Mouse (Mus musculus) lung, adult 2 months (tissue): Measurements from ENCODE around the gene Arpp19. TPM values are rescaled to one million over a fixed set of nuclear protein-coding genes. Genes with fewer than 3 reads are reported as not detected.

Experiments used
- DNase-seq: peaks from one replicate; pipeline ENCODE4 v3.0.0; 2022
- H3K4me1 ChIP-seq: fragments of 200-500 bp; 2 replicates; pipeline ENCODE4 v1.6.1; 2011; ENCODE audit warnings: low read length; ENCODE audit not compliant: control insufficient read depth, insufficient read depth
- H3K4me3 ChIP-seq: fragments of 200-500 bp; replicated peaks from 2 replicates; pipeline ENCODE3; 2011; ENCODE audit warnings: low read depth, mild to moderate bottlenecking, control low read depth, low read length; ENCODE audit errors: extremely low read depth
- CTCF ChIP-seq: fragments of 200-500 bp; IDR thresholded peaks from 2 replicates; pipeline ENCODE4 v1.5.1; 2011; ENCODE audit warnings: mild to moderate bottlenecking, low read length, control low read depth; ENCODE audit not compliant: insufficient read depth
- POLR2A ChIP-seq: fragments of 200-500 bp; IDR thresholded peaks from 2 replicates; pipeline ENCODE4 v1.6.1; 2011; ENCODE audit warnings: low read depth, mild to moderate bottlenecking, control low read depth, low read length, borderline replicate concordance; ENCODE audit errors: extremely low read depth
- WGBS: fragments of 180-500 bp; shearing (Covaris S2); methylation state at CpG from one replicate; pipeline ENCODE4 v1.1.7; 2018; 5-methylcytosine and 5-hydroxymethylcytosine counted together
- polyA plus RNA-seq: library from polyadenylated mRNA; depleted of rRNA; stranded (reverse); fragments of >200 nt; gene quantifications from 2 replicates; pipeline ENCODE4 v1.2.3, GENCODE M21; 2012

The Arpp19 gene
- polyA plus RNA-seq, 1 experiment = 16.1 TPM

GRCm38 (mm10) chr9:75034691-75035090, 2.7 kb upstream of the Arpp19 start:
- Histone ChIP-seq H3K4me3 (no peak overlapping the region), H3K4me1 (peaks cover 3% of the 10 kb centered on the region)
- TF ChIP-seq CTCF = no peak
- no peak for TF ChIP-seq POLR2A
- WGBS = 17% methylated on average over 1 of the region's 1 CpGs
- DNase-seq = no peak

GRCm38 (mm10) chr9:75035944-75036343, 1.5 kb upstream of the Arpp19 start:
- H3K4me3 ChIP-seq = no peak overlapping the region
- H3K4me1 ChIP-seq = peaks cover 3% of the 10 kb centered on the region
- DNase-seq = no peak
- 63% methylated on average over 4 of the region's 4 CpGs for WGBS
- no peak for TF ChIP-seq POLR2A
- no peak for TF ChIP-seq CTCF

- peak overlapping the region; percentile 97 for H3K4me3 ChIP-seq
- no peak for DNase-seq
- WGBS = under 1% methylated on average over 10 of the region's 10 CpGs
- TF ChIP-seq POLR2A (no peak), CTCF (no peak)
- H3K4me1 ChIP-seq = peaks cover 3% of the 10 kb centered on the region
Measured at GRCm38 (mm10) chr9:75038357-75038688, 909 bp downstream of the Arpp19 start.

- 78% methylated on average over 2 of the region's 2 CpGs for whole genome bisulfite sequencing
- no peak for DNase-seq
- no peak overlapping the region for H3K4me3 ChIP-seq
- TF ChIP-seq CTCF = no peak
- no peak for TF ChIP-seq POLR2A
- peaks cover 3% of the 10 kb centered on the region for H3K4me1 ChIP-seq
Measured at GRCm38 (mm10) chr9:75040566-75040965, 3.2 kb downstream of the Arpp19 start.

- Histone ChIP-seq H3K4me3 (no peak overlapping the region), H3K4me1 (peaks cover 3% of the 10 kb centered on the region)
- WGBS = 83% methylated on average over 2 of the region's 2 CpGs
- no peak for TF ChIP-seq CTCF
- no peak for DNase-seq
Measured at GRCm38 (mm10) chr9:75041840-75042525, 4.6 kb downstream of the Arpp19 start.

GRCm38 (mm10) chr9:75043191-75043590, 5.8 kb downstream of the Arpp19 start:
- peaks cover 7% of the 10 kb centered on the region for H3K4me1 ChIP-seq
- TF ChIP-seq POLR2A (no peak), CTCF (no peak)
- no peak for DNase-seq
- WGBS = 87% methylated on average over 2 of the region's 2 CpGs
- H3K4me3 ChIP-seq = no peak overlapping the region

- Histone ChIP-seq H3K4me3 (no peak overlapping the region), H3K4me1 (peaks cover 12% of the 10 kb centered on the region)
- TF ChIP-seq CTCF (no peak), POLR2A (no peak)
- DNase-seq = no peak
Measured at GRCm38 (mm10) chr9:75047079-75047478, 9.7 kb downstream of the Arpp19 start.

- DNase-seq = no peak
- Histone ChIP-seq H3K4me3 (no peak overlapping the region), H3K4me1 (peaks cover 12% of the 10 kb centered on the region)
- TF ChIP-seq CTCF (no peak), POLR2A (no peak)
- WGBS = 32% methylated on average over 3 of the region's 3 CpGs
Measured at GRCm38 (mm10) chr9:75049100-75049499, 11.7 kb downstream of the Arpp19 start.

- peak; percentile 42 for DNase-seq
- WGBS = 13% methylated on average over 3 of the region's 3 CpGs
- peaks cover 12% of the 10 kb centered on the region for H3K4me1 ChIP-seq
- no peak for TF ChIP-seq POLR2A
- TF ChIP-seq CTCF = peak; percentile 68
- H3K4me3 ChIP-seq = no peak overlapping the region
Measured at GRCm38 (mm10) chr9:75050003-75050402, 12.6 kb downstream of the Arpp19 start.

- TF ChIP-seq POLR2A = no peak
- no peak for TF ChIP-seq CTCF
- DNase-seq = no peak
- Histone ChIP-seq H3K4me1 (peaks cover 12% of the 10 kb centered on the region), H3K4me3 (no peak overlapping the region)
- 85% methylated on average over 4 of the region's 4 CpGs for WGBS
Measured at GRCm38 (mm10) chr9:75051841-75052240, 14.4 kb downstream of the Arpp19 start.

- 92% methylated on average over 5 of the region's 5 CpGs for WGBS
- TF ChIP-seq POLR2A = no peak
- DNase-seq = no peak
Measured at GRCm38 (mm10) chr9:75055046-75055445, 17.6 kb downstream of the Arpp19 start.

More at GRCm38 (mm10) chr9:75055046-75055445, 17.6 kb downstream of the Arpp19 start:
- H3K4me3 ChIP-seq = no peak overlapping the region
- H3K4me1 ChIP-seq = no peaks in the 10 kb centered on the region; the same call in none of the 2 replicates
